Mouse (Mus musculus) layer of hippocampus, postnatal 10 days (tissue): ENCODE results near the gene Myl3. TPM values are rescaled to one million over a fixed set of nuclear protein-coding genes. Genes with fewer than 3 reads are reported as not detected.

Experiments used
- total RNA-seq, 2 experiments: library from RNA; stranded (reverse); gene quantifications; 2 replicates each; pipeline ENCODE4 v1.2.3; 2021

The Myl3 gene
- total RNA-seq, 2 experiments from 2014 or later, result 0.49 to 0.75 TPM

Other genes starting within 250 kb of the Myl3 start
- gene Setd2, start 209.3 kb upstream of the Myl3 start, total RNA-seq, result 10 to 100 TPM; 70.5 to 74.8 TPM
- gene Nradd, start 117.4 kb upstream of the Myl3 start, total RNA-seq, result 1 to 10 TPM; 2.1 to 2.6 TPM
- 1 to 10 TPM; 9.1 to 9.8 TPM for gene Nbeal2, start 87.7 kb upstream of the Myl3 start, total RNA-seq
- gene Ccdc12, start 85.4 kb upstream of the Myl3 start, total RNA-seq, result 10 to 100 TPM; 46.7 to 49.7 TPM
- 1 to 10 TPM; 6.7 to 7.6 TPM for gene Pth1r, start 5.3 kb downstream of the Myl3 start, total RNA-seq
- gene Prss42, start 56.3 kb downstream of the Myl3 start, total RNA-seq, result not detected
- not detected for gene Prss44, start 72.1 kb downstream of the Myl3 start, total RNA-seq
- under 1 TPM; 0.21 to 0.27 TPM for gene Prss43, start 84.8 kb downstream of the Myl3 start, total RNA-seq
- gene Prss45, start 92.7 kb downstream of the Myl3 start, total RNA-seq, result under 1 TPM; 0.50 to 0.74 TPM
- under 1 TPM in 1 of 2 experiments, not detected in 1; 0.39 TPM for gene Prss46, start 102.6 kb downstream of the Myl3 start, total RNA-seq
- under 1 TPM; 0.31 to 0.41 TPM for gene Prss50, start 116.1 kb downstream of the Myl3 start, total RNA-seq
- gene Als2cl, start 138.0 kb downstream of the Myl3 start, total RNA-seq, result 10 to 100 TPM; 11.6 to 15.4 TPM
- gene Tmie, start 138.3 kb downstream of the Myl3 start, total RNA-seq, result 1 to 10 TPM; 1.7 to 1.8 TPM
- gene Fam240a, start 175.0 kb downstream of the Myl3 start, total RNA-seq, result not detected
- gene Tdgf1, start 204.3 kb downstream of the Myl3 start, total RNA-seq, result not detected
- 1 to 10 TPM; 1.6 to 1.7 TPM for gene Lrrc2, start 209.7 kb downstream of the Myl3 start, total RNA-seq
- under 1 TPM in 1 of 2 experiments, not detected in 1; 0.21 TPM for gene Rtp3, start 248.7 kb downstream of the Myl3 start, total RNA-seq